Mouse (Mus musculus) adrenal gland, adult 2 months (tissue): Measurements from ENCODE around the gene Depp1. TPM values are rescaled to one million over a fixed set of nuclear protein-coding genes. Genes with fewer than 3 reads are reported as not detected.
"Not testable (repeated sequence)": the region's sequence is repeated elsewhere in the genome, so short reads cannot be mapped to it uniquely, and the experiment has no call there.

Source experiments
- DNase-seq: peaks from one replicate; pipeline ENCODE4 v3.0.0; 2021
- long read RNA-seq: library from polyadenylated mRNA; stranded (forward); transcript quantifications from one replicate; pipeline ENCODE4 v2.0.0, GENCODE M21; 2021
- polyA plus RNA-seq: library from polyadenylated mRNA; depleted of rRNA; stranded (reverse); fragments of >200 nt; gene quantifications from 2 replicates; pipeline ENCODE4 v1.2.3, GENCODE M21; 2012; rRNA removed
- total RNA-seq, 2 experiments: library from RNA; stranded (reverse); gene quantifications; 2 replicates each; pipeline ENCODE4 v1.2.3; 2021

The Depp1 gene
- 10 to 100 TPM in 1 of 2 experiments, 1 to 10 TPM in 1; 3.8 to 13.4 TPM for total RNA-seq
- polyA plus RNA-seq = 16.6 and 22.8 TPM in 2 replicates
- long read RNA-seq, partial matches to known transcripts = 1 of 3 reads
- long read RNA-seq, other reads (novel, unspliced or antisense) = 0 of 3 reads

DNA sequence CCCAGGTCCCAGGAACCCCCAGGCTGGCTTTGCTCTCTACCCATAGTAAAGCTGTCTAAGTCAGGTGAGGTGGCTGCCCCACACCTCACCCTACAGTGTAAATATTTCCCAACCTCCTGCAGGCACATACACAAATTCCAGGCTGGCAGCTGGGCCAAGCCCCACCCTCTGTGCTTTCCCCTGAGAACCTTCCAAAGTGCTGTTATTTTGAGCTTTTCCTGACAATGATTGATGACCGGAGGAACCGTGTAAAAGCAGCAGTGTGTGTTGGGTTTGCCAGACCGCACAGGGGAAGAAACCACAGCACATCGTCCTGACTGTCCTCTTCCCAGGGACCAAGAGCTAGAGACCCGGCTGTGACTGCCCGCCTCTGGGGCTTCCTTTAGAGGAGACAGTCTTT is at the start of gene Depp1:
Depp1 (plus strand) TSS at position 204 of the 400 bp plus-strand sequence.
- peak; percentile 69 for DNase-seq

DNA sequence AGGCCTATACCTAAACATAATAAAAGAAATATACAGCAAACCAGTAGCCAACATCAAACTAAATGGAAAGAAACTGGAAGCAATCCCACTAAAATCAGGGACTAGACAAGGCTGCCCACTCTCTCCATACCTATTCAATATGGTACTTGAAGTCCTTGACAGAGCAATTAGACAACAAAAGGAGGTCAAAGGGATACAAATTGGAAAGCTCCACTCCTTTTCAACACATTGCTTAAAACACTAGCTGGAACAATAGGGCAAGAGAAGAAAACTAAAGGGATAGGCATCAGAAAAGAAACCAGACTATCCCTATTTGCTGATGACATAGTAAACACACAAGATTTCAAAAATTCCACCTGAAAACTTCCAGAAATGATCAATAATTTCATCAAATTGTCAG is 49.4 kb upstream of the Depp1 start:
- not testable (repeated sequence) for DNase-seq

DNA sequence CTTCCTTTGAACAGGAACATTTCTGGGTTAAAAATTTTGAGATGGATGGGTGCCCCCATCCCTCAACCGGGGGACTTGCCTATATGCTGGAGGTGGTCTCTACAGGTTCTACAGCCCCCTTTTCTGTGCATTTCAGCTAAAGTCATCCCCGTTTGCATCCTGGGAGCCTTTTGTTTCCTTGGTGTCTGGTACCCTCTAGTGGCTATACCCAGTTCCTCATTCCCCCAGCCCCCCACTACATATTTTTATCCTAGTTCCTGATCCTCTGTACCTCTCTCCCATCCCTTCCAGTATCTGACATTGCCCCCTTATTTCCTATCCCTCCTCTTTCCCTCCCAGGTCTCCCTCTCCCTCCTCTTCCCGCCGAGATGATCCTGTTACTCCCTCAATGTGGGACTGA is 43.2 kb upstream of the Depp1 start:
- no peak for DNase-seq

GRCm38 (mm10) chr6:116615719-116616118 is 34.7 kb upstream of the Depp1 start:
- no peak for DNase-seq

GRCm38 (mm10) chr6:116618073-116618472 is 32.3 kb upstream of the Depp1 start:
- DNase-seq = no peak

GRCm38 (mm10) chr6:116621318-116622023 is 28.9 kb upstream of the Depp1 start:
- DNase-seq = no peak

- not testable (repeated sequence) for DNase-seq
Observed at GRCm38 (mm10) chr6:116626417-116626816, 24.0 kb upstream of the Depp1 start.

DNA sequence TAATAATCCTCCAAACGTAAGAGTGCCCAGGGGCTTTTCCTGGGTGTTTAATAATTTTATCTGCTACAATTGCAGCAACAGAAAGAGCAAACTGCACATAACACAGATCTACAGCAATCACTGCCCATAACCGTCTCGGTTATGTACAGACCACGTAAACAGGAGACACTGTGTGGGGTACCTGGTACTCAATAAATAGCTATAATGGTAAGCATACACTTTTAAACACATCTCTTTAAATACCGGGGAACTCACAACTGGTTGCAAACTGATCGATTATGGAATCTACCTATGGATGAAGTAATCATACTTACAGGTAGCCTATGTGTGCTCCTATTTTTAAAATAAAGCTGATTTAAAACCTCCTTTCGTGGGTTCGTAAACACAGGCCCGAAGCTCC is 22.3 kb upstream of the Depp1 start:
- DNase-seq = no peak

DNA sequence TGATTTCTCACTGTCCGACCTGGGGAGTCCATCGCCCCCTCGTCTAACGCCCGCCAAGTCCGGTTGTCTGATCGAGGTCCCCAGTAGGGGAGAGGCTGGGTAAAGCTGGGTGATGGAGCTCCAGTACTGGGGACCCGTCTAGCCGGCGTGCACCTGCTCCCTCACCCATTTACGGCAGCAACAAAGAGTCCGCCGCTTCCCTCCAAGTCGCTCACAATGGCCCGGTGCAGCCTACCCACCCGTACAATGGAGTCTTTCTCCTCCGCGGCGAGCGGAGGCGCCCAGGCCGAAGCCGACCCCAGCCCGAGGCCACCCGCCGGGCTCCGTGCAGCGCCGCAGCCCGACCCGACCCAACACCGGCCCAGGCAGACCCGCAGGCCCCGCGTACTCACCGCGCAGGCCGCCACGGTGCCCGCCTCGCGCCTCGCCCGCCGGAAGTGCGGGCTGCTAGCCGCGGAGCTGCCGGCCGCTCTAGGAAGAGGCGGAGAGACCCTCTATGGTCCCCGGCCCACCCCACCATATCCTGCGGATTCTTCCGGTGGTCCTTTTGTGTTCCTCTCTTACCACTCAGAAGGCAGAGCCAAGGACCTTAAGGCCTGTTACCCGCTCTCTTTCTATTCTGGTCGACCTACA is 21.8 kb upstream of the Depp1 start, which contains the start of gene Zfp422:
Zfp422 (minus strand) TSS at position 461 of the 633 bp plus-strand sequence.
- peak; percentile 79 for DNase-seq

GRCm38 (mm10) chr6:116629766-116630165 is 20.6 kb upstream of the Depp1 start:
- DNase-seq = no peak

DNA sequence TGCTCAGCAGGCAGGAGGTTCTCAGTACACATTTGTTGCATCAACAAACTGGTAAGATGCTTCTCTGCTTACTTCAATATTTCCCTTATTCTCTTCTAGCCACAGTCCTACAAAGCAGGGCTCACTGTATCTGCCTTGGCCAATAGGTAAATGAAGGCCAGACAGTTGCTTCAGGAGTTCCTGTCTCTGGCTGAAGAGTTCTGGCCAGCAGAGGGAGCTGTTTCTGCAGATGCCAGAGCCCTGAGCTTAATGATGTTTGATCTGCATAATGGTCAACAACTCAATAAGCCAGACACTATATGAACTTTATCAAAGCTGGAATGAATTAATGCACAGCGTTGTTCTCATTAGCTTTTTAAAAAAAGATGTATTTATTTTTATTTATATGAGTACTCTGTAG is 18.3 kb upstream of the Depp1 start:
- DNase-seq = peak; percentile 77

GRCm38 (mm10) chr6:116633741-116634695 is 16.4 kb upstream of the Depp1 start:
- no peak for DNase-seq

GRCm38 (mm10) chr6:116635251-116636180 is 14.9 kb upstream of the Depp1 start:
- peak; percentile 73 for DNase-seq

GRCm38 (mm10) chr6:116636581-116637235 is 13.7 kb upstream of the Depp1 start:
- DNase-seq = no peak

GRCm38 (mm10) chr6:116637496-116637895 is 12.9 kb upstream of the Depp1 start:
- peak; percentile 21 for DNase-seq

- DNase-seq = no peak
Observed at GRCm38 (mm10) chr6:116638871-116639270, 11.5 kb upstream of the Depp1 start.

DNA sequence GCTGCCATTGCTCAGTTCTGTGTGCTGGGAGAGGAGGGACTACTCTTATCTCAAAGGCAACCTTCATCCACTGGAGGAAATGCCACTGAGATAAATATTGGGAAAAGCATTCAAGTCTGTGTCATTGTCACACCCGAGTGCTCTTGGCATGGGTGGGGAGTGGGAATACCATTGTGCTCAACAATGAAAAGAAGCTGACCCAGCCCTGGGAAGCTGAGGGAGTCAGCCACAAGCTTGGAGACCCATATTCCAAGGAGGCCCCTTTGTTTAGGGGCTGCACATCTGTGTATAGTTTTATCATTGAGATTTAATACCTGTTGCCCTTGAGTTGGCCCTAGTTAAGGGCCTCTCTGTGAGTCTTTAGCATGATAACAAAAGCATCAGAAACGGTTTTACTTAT is 10.7 kb upstream of the Depp1 start:
- DNase-seq = no peak

- no peak for DNase-seq
Observed at GRCm38 (mm10) chr6:116642942-116643341, 7.5 kb upstream of the Depp1 start.

DNA sequence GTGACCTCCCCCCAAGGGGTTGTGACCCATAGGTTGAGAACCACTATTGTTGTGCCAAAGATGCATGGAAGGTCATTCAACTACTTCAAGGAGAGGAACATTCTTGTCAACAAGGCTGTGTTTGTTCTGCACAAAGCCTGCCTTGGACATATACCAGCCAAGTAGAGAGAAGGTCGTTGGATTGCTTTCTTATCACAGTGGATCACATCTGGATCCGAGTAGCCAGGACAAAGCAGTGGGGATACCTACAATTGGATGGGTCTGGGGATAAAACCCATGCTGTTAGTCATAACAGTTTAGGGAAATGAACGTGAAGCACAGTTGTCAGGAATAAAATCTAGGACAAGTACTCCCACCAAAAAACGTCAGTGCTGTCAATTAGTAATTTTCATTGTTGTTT is 6.5 kb upstream of the Depp1 start:
- DNase-seq = no peak

- DNase-seq = no peak
Observed at GRCm38 (mm10) chr6:116644335-116644734, 6.1 kb upstream of the Depp1 start.

DNA sequence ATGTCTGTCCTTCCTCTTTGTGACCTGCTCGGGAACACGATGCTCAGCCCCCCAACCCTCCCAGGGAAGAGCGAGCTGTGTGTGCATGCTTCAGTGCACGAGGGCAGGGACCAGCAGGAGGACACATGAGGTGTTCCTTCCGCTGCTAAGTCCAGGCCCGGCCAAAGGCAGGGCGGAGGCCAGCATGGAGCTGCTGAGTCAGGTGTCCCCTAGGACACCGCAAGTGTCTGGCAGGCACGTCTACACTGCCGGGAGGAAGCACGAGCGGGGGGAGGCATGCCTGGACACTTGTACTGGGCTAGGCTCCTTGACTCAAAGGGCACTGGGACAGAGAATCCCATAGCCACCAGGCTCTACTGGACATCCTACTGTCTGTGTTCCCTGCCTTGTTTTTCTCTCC is 2.6 kb upstream of the Depp1 start:
- DNase-seq = peak; percentile 57
